Mouse (Mus musculus): Measurements from ENCODE around the gene Fcrlb.
A peak's percentile ranks its signal among the peaks of the same experiment; 100 is the strongest.

DNA sequence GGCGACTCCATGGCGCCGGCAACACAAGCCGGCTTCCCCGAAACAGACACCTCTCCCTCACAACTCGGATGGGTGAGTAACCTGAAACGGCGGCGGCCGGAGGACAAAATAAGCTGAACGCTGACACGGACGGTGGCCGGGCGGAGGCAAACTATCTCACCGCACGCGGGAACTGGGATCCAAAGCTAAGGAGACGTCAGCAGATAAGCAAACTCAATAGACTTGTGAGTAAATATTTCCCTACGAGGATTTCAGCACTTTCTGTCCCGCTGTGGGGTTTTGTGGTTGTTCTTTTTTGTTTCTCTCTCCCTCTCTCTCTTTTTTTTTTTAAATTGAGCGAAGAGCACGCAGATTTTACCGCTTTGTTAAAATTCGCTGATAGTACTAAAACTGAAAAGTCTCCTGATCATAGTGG is 45.0 kb downstream of the Fcrlb start, which contains the start of gene Atf6:
- TF ChIP-seq USF1 (IDR thresholded peaks at IDR 0.05; ENCODE audit: low read depth) = no peak
- no peak for TF ChIP-seq CTCF (IDR thresholded peaks at IDR 0.05; ENCODE audit: control insufficient read depth, insufficient read depth, insufficient read length)
- TF ChIP-seq FOSL1 (IDR thresholded peaks at IDR 0.05; ENCODE audit: insufficient read depth, low read length, poor library complexity, severe bottlenecking) = no peak
- TF ChIP-seq MAX (IDR thresholded peaks at IDR 0.05) = peak; percentile 66

Data from C2C12 (cell line).